Mouse (Mus musculus) midbrain, embryonic 16.5 days (tissue): ENCODE measurements at regions not wholly inside any gene's neighbourhood (a gene's known extent, or its start where the extent isn't known, plus 50 kb on each side); places are given as distances from the start of the nearest gene placed in this dataset.

Experiments used
- ATAC-seq: fragments of 200-750 bp; cut with Nextera tagmentation; 2 replicates; pipeline ENCODE4 v1.8.0; 2017; ENCODE audit warnings: moderate TSS enrichment
- H3K27ac ChIP-seq: fragments of 300-500 bp; sonication (generic); 2 replicates; pipeline ENCODE4 v1.5.1; 2014; ENCODE audit warnings: mild to moderate bottlenecking, low read length, mixed read lengths
- H3K27me3 ChIP-seq: fragments of 300-500 bp; sonication (generic); 2 replicates; pipeline ENCODE4 v1.6.1; 2014; ENCODE audit warnings: low read depth, low read length, mixed read lengths; ENCODE audit not compliant: control insufficient read depth, insufficient read depth
- H3K36me3 ChIP-seq: fragments of 300-500 bp; sonication (generic); 2 replicates; pipeline ENCODE4 v1.6.1; 2014; ENCODE audit warnings: mild to moderate bottlenecking, low read length, moderate library complexity, mixed read lengths; ENCODE audit not compliant: control insufficient read depth, insufficient read depth
- H3K4me1 ChIP-seq: fragments of 300-500 bp; sonication (generic); 2 replicates; pipeline ENCODE4 v1.6.1; 2014; ENCODE audit warnings: mild to moderate bottlenecking, low read length, mixed read lengths; ENCODE audit not compliant: control insufficient read depth, insufficient read depth
- H3K4me2 ChIP-seq: fragments of 300-500 bp; sonication (generic); 2 replicates; pipeline ENCODE4 v1.6.1; 2014; ENCODE audit warnings: mild to moderate bottlenecking, low read length, mixed read lengths
- H3K4me3 ChIP-seq: fragments of 300-500 bp; sonication (generic); 2 replicates; pipeline ENCODE4 v1.5.1; 2014; ENCODE audit warnings: low read depth, mild to moderate bottlenecking, low read length, moderate library complexity, mixed read lengths
- H3K9ac ChIP-seq: fragments of 300-500 bp; sonication (generic); 2 replicates; pipeline ENCODE4 v1.6.1; 2014; ENCODE audit warnings: low read depth, low read length, mixed read lengths
- H3K9me3 ChIP-seq: fragments of 300-500 bp; sonication (generic); replicated peaks from 2 replicates; pipeline ENCODE4 v1.6.1; 2014; ENCODE audit warnings: mild to moderate bottlenecking, low read length, mixed read lengths; ENCODE audit not compliant: control insufficient read depth, poor library complexity, severe bottlenecking
- WGBS: fragments of 180-500 bp; shearing (Covaris S2); extraction: QIAGEN DNeasy Blood & Tissue Kit; methylation state at CpG from one replicate; pipeline ENCODE4 v1.1.7; 2014; 5-methylcytosine and 5-hydroxymethylcytosine counted together

- no peak overlapping the region for H3K4me3 ChIP-seq
- no peaks in the 10 kb centered on the region for H3K4me1 ChIP-seq
- no peak overlapping the region for H3K4me2 ChIP-seq
- ATAC-seq: no peak
- no peaks in the 10 kb centered on the region for H3K27me3 ChIP-seq
- H3K9ac ChIP-seq: no peak overlapping the region
- H3K27ac ChIP-seq: no peak overlapping the region
- H3K9me3 ChIP-seq: no peaks in the 10 kb centered on the region
- H3K36me3 ChIP-seq: no peaks in the 10 kb centered on the region
- 91% methylated on average over 9 of the region's 9 CpGs for WGBS
Measured at GRCm38 (mm10) chr16:93192651-93193173, 366.8 kb upstream of the Runx1 start.

GRCm38 (mm10) chr16:93191174-93191573 lies 365.2 kb upstream of the Runx1 start:
- Histone ChIP-seq H3K36me3 (no peaks in the 10 kb centered on the region), H3K4me3 (no peak overlapping the region), H3K4me2 (no peak overlapping the region), H3K9me3 (no peaks in the 10 kb centered on the region), H3K27me3 (no peaks in the 10 kb centered on the region), H3K27ac (no peak overlapping the region), H3K4me1 (no peaks in the 10 kb centered on the region), H3K9ac (no peak overlapping the region)
- WGBS: 86% methylated on average over 5 of the region's 5 CpGs
- ATAC-seq: no peak

- H3K4me3 ChIP-seq: no peak overlapping the region
- H3K4me1 ChIP-seq: no peaks in the 10 kb centered on the region
- H3K9ac ChIP-seq: no peak overlapping the region
- no peak overlapping the region for H3K27ac ChIP-seq
- no peaks in the 10 kb centered on the region for H3K27me3 ChIP-seq
- H3K9me3 ChIP-seq: no peaks in the 10 kb centered on the region
- no peaks in the 10 kb centered on the region for H3K36me3 ChIP-seq
- no peak overlapping the region for H3K4me2 ChIP-seq
- WGBS: 68% methylated on average over 3 of the region's 3 CpGs
- ATAC-seq: no peak
Measured at GRCm38 (mm10) chr16:93190301-93190700, 364.4 kb upstream of the Runx1 start.

GRCm38 (mm10) chr16:93189875-93190274 lies 363.9 kb upstream of the Runx1 start:
- Histone ChIP-seq H3K9me3 (no peaks in the 10 kb centered on the region), H3K27ac (no peak overlapping the region), H3K4me1 (no peaks in the 10 kb centered on the region), H3K4me2 (no peak overlapping the region), H3K9ac (no peak overlapping the region), H3K36me3 (no peaks in the 10 kb centered on the region), H3K4me3 (no peak overlapping the region), H3K27me3 (no peaks in the 10 kb centered on the region)
- no peak for ATAC-seq
- WGBS: 78% methylated on average over 3 of the region's 3 CpGs

- no peak overlapping the region for H3K4me3 ChIP-seq
- 83% methylated on average over 5 of the region's 5 CpGs for WGBS
- H3K4me2 ChIP-seq: no peak overlapping the region
- no peak for ATAC-seq
- no peak overlapping the region for H3K27ac ChIP-seq
- H3K9ac ChIP-seq: no peak overlapping the region
- no peaks in the 10 kb centered on the region for H3K36me3 ChIP-seq
- no peaks in the 10 kb centered on the region for H3K4me1 ChIP-seq
- no peaks in the 10 kb centered on the region for H3K9me3 ChIP-seq
- no peaks in the 10 kb centered on the region for H3K27me3 ChIP-seq
Measured at GRCm38 (mm10) chr16:93189412-93189811, 363.5 kb upstream of the Runx1 start.

- Histone ChIP-seq H3K4me1 (no peaks in the 10 kb centered on the region), H3K9me3 (no peaks in the 10 kb centered on the region), H3K27ac (no peak overlapping the region), H3K27me3 (no peaks in the 10 kb centered on the region), H3K36me3 (no peaks in the 10 kb centered on the region), H3K9ac (no peak overlapping the region), H3K4me3 (no peak overlapping the region), H3K4me2 (no peak overlapping the region)
- 92% methylated on average over 4 of the region's 4 CpGs for WGBS
- no peak for ATAC-seq
Measured at GRCm38 (mm10) chr16:93186554-93186953, 360.6 kb upstream of the Runx1 start.

GRCm38 (mm10) chr16:93182656-93183055 lies 356.7 kb upstream of the Runx1 start:
- Histone ChIP-seq H3K9ac (no peak overlapping the region), H3K27me3 (no peaks in the 10 kb centered on the region), H3K4me1 (no peaks in the 10 kb centered on the region), H3K4me3 (no peak overlapping the region), H3K4me2 (no peak overlapping the region), H3K9me3 (no peaks in the 10 kb centered on the region), H3K27ac (no peak overlapping the region), H3K36me3 (no peaks in the 10 kb centered on the region)
- no peak for ATAC-seq
- 85% methylated on average over 3 of the region's 3 CpGs for WGBS

- no peaks in the 10 kb centered on the region for H3K36me3 ChIP-seq
- WGBS: 95% methylated on average over 8 of the region's 8 CpGs
- ATAC-seq: no peak
- no peak overlapping the region for H3K27ac ChIP-seq
- H3K4me2 ChIP-seq: no peak overlapping the region
- H3K9me3 ChIP-seq: no peaks in the 10 kb centered on the region
- H3K9ac ChIP-seq: no peak overlapping the region
- H3K27me3 ChIP-seq: no peaks in the 10 kb centered on the region
- no peaks in the 10 kb centered on the region for H3K4me1 ChIP-seq
- H3K4me3 ChIP-seq: no peak overlapping the region
Measured at GRCm38 (mm10) chr16:93181497-93181896, 355.5 kb upstream of the Runx1 start.

GRCm38 (mm10) chr16:93180213-93180612 lies 354.3 kb upstream of the Runx1 start:
- no peak for ATAC-seq
- 76% methylated on average over 5 of the region's 5 CpGs for WGBS

More at GRCm38 (mm10) chr16:93180213-93180612, 354.3 kb upstream of the Runx1 start:
- Histone ChIP-seq H3K9me3 (no peaks in the 10 kb centered on the region), H3K4me3 (no peak overlapping the region), H3K4me2 (no peak overlapping the region), H3K27me3 (no peaks in the 10 kb centered on the region), H3K27ac (no peak overlapping the region), H3K9ac (no peak overlapping the region), H3K36me3 (no peaks in the 10 kb centered on the region), H3K4me1 (no peaks in the 10 kb centered on the region)
